Mouse (Mus musculus): ENCODE data around the gene Slc25a1.

DNA sequence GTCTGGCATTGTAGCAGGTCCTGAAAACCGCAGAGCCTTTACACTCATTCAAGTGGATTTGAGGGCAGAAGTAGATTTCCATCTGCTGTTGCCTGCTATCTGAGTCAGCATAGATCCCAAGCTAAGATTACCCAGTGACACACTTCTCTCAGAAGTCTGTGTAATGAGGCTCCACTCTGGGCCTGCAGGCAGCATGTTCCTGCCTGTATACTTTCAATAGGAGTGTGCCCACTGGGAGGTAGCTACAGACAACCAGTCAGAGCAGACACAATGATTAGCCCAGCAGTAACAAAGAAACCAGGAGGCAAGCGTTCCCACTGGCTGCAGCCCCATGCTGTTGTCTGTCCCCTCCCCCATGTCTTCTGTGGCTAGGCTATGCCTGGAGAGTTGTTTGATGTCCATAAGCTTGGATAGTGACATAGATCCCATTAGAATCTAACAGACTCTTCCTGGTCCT lies 21.4 kb upstream of the Slc25a1 start:
- TF ChIP-seq POLR2AphosphoS2 (IDR thresholded peaks at IDR 0.05; ENCODE audit: insufficient read length, low read depth) (no peak), TCF12 (IDR thresholded peaks at IDR 0.05; ENCODE audit: insufficient read depth, poor library complexity, severe bottlenecking) (no peak), MYOD1 (IDR thresholded peaks at IDR 0.05; ENCODE audit: control insufficient read depth in 1 of 3, insufficient read length in 2 of 3, low read depth in 2 of 3) (no peak), MAX (IDR thresholded peaks at IDR 0.05; ENCODE audit: low read depth) (no peak), REST (IDR thresholded peaks at IDR 0.05; ENCODE audit: insufficient read depth, insufficient read length) (no peak), USF1 (IDR thresholded peaks at IDR 0.05; ENCODE audit: low read depth) (no peak)
